Mouse (Mus musculus) urinary bladder, postnatal 10 days (tissue): ENCODE results near the gene Tas1r3.

Source experiments
- DNase-seq: peaks from one replicate; pipeline ENCODE4 v3.0.0; 2022; ENCODE audit warnings: low spot score

The Tas1r3 gene

GRCm38 (mm10) chr4:155886330-155886729, 23.2 kb upstream of the Tas1r3 start:
- DNase-seq, result no peak

- no peak for DNase-seq
Measured at GRCm38 (mm10) chr4:155883587-155883986, 20.4 kb upstream of the Tas1r3 start.

- no peak for DNase-seq
Measured at GRCm38 (mm10) chr4:155871404-155871803, 8.2 kb upstream of the Tas1r3 start.

GRCm38 (mm10) chr4:155869317-155870033, 6.3 kb upstream of the Tas1r3 start, which contains the start of the genes Cptp and Ints11:
TSS of gene Cptp (minus strand) at chr4:155869440.
TSS of gene Ints11 (plus strand) at chr4:155869546.
- DNase-seq, result peak; percentile 81

GRCm38 (mm10) chr4:155868614-155869298, 5.6 kb upstream of the Tas1r3 start:
- no peak for DNase-seq

- no peak for DNase-seq
Measured at GRCm38 (mm10) chr4:155861787-155862186, 1.4 kb downstream of the Tas1r3 start.

GRCm38 (mm10) chr4:155859318-155859717, 3.8 kb downstream of the Tas1r3 start:
- DNase-seq, result no peak

- DNase-seq, result no peak
Measured at GRCm38 (mm10) chr4:155856881-155857280, 6.3 kb downstream of the Tas1r3 start.

- DNase-seq, result no peak
Measured at GRCm38 (mm10) chr4:155856071-155856470, 7.1 kb downstream of the Tas1r3 start.

- no peak for DNase-seq
Measured at GRCm38 (mm10) chr4:155854991-155855390, 8.2 kb downstream of the Tas1r3 start.

GRCm38 (mm10) chr4:155853421-155853820, 9.7 kb downstream of the Tas1r3 start:
- no peak for DNase-seq

- no peak for DNase-seq
Measured at GRCm38 (mm10) chr4:155851951-155852411, 11.2 kb downstream of the Tas1r3 start.

- no peak for DNase-seq
Measured at GRCm38 (mm10) chr4:155851368-155851767, 11.8 kb downstream of the Tas1r3 start.

GRCm38 (mm10) chr4:155849792-155850451, 13.2 kb downstream of the Tas1r3 start:
- no peak for DNase-seq

GRCm38 (mm10) chr4:155849391-155849790, 13.8 kb downstream of the Tas1r3 start:
- DNase-seq, result no peak

GRCm38 (mm10) chr4:155848434-155849095, 14.6 kb downstream of the Tas1r3 start:
- no peak for DNase-seq

GRCm38 (mm10) chr4:155847591-155848352, 15.4 kb downstream of the Tas1r3 start:
- no peak for DNase-seq

- peak; percentile 92 for DNase-seq
Measured at GRCm38 (mm10) chr4:155846871-155847578, 16.1 kb downstream of the Tas1r3 start, which contains the start of gene Dvl1. TSS of gene Dvl1 (plus strand) at chr4:155847402.

- DNase-seq, result no peak
Measured at GRCm38 (mm10) chr4:155843231-155843630, 19.9 kb downstream of the Tas1r3 start.

- DNase-seq, result no peak
Measured at GRCm38 (mm10) chr4:155841651-155842270, 21.4 kb downstream of the Tas1r3 start.
